Mouse (Mus musculus): ENCODE data around the gene Adam15. TPM values are rescaled to one million over a fixed set of nuclear protein-coding genes. Genes with fewer than 3 reads are reported as not detected.

The Adam15 gene
- total RNA-seq (2023), result 100 to 1,000 TPM; 119 to 125 TPM

GRCm38 (mm10) chr3:89349869-89350501 lies at the start of gene Adam15:
Gene Adam15, minus strand, starts transcription at chr3:89349996.

GRCm38 (mm10) chr3:89394006-89394893 lies 44.5 kb upstream of the Adam15 start, which contains the start of gene Zbtb7b:
Gene Zbtb7b, minus strand, starts transcription at chr3:89394776.

GRCm38 (mm10) chr3:89365153-89365485 lies 15.3 kb upstream of the Adam15 start, which contains the start of gene Dcst1:
Gene Dcst1, minus strand, starts transcription at chr3:89365253.

DNA sequence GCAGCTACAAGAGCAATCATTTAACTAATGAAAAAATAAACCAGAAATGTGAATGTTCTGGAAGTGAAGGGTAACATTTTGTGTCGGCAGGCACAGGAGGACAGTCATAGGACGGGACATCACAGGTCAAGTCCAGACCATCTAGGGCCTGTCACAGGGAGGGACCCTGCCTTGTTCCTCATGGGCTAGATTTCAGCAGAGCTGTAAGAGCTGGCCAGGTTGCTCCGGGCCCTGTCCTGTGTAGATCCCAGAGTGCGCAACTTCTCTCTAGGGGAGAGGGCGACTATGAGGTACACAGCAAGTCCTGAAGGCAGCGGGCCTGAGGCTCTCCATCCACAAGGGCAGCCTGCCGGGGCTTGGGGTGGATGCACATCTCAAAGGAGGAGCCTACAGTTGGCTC lies 11.9 kb upstream of the Adam15 start, which contains the start of gene Dcst2:
Gene Dcst2, plus strand, starts transcription at position 301 of the 400 bp plus-strand sequence.

DNA sequence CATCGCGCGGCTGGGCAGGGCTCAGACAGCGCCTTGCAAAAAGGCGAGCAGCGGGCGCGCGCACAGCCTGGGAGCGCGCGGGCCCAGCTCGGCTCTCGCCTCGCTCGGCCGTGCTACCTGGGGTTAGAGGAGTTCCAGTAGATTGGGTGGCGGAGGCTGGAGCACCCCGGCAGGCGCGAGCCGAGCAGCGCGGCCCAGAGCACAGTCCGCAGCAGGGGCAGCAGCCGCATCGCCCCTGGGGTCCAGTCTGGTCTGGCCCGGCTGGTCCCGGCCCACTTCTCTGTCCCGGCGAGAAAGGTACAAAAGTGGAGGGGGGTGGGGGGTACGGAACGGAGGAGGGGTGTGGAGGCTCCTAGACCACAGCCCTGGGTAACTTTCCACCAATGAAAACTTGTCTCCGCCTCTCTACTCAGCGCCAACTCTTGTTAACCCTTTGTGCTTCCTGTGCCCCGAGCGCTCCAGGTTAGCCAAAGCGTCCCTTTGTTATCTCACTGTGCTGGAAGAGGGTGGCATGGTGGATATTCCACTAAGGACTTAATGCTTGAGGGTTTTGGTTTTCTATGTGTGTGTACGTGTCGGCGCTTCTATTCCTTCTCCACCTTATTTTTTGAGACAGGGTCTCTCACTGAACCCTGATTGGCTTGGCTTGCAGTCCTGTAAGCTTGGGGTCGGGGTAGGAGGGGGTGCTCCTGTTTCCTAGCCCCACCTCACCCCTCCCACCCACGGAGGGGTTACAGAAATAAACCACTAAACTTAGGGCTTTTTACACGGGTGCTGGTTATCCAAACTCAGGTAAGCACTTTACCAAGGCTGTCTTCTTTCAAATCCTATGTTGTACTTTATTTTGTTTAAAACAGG lies 11.8 kb downstream of the Adam15 start, which contains the start of gene Efna4:
Gene Efna4, minus strand, starts transcription at position 308 of the 858 bp plus-strand sequence.

DNA sequence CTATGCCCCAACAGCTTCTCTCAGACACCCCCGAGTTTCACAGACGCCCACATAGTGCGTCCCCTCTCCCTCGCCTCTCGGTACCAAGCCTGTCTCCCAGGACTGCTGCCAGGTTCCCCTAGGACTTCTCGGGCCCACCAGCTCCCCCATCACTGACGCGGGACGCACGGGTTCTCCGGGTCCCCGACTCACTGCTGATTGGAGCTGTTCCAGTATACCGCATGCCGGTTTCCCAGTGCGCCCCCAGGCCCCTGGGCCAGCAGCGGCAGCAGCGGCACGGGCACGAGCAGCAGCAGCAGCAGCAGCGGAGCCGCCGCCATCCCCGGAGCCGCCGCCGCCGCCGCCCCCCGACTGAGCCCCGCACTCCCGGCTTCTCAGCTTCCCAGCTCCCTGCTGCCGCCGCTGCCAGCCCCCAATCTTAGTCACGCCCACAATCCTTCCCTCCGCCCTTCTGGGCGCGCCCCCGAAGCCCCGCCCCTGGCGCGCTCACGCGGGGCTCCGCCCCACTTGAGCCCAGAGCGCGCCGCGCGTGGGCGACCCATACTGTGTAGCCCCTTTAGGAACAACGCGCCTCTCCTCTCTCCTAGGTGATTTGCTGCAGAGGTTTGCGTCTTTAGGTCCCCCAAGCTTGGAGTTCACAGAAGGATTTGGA lies 27.2 kb downstream of the Adam15 start, which contains the start of gene Efna3:
Gene Efna3, minus strand, starts transcription at position 452 of the 652 bp plus-strand sequence.

Other genes with a start within 250 kb of the Adam15 start
- not detected for gene Gm43738, start 248.9 kb downstream of the Adam15 start, total RNA-seq (2023)
- 10 to 100 TPM; 26.5 to 33.5 TPM for gene Fdps, start 248.0 kb downstream of the Adam15 start, total RNA-seq (2023)
- 10 to 100 TPM; 14.9 to 33.6 TPM for gene Pklr, start 213.9 kb downstream of the Adam15 start, total RNA-seq (2023)
- not detected for gene Hcn3, start 189.8 kb downstream of the Adam15 start, total RNA-seq (2023)
- gene Clk2, start 185.2 kb downstream of the Adam15 start, total RNA-seq (2023), result 10 to 100 TPM; 52.8 to 53.7 TPM
- 10 to 100 TPM; 45.9 to 51.1 TPM for gene Scamp3, start 172.5 kb downstream of the Adam15 start, total RNA-seq (2023)
- 1 to 10 TPM; 4.8 to 7.0 TPM for gene Fam189b, start 166.9 kb downstream of the Adam15 start, total RNA-seq (2023)
- 10 to 100 TPM; 59.9 to 64.3 TPM for gene Gba, start 147.1 kb downstream of the Adam15 start, total RNA-seq (2023)
- 1 to 10 TPM in 1 of 2 experiments, under 1 TPM in 1; 0.68 to 1.4 TPM for gene Thbs3, start 134.8 kb downstream of the Adam15 start, total RNA-seq (2023)
- gene Mtx1, start 122.9 kb downstream of the Adam15 start, total RNA-seq (2023), result 10 to 100 TPM; 44.5 to 57.2 TPM
- gene Muc1, start 120.9 kb downstream of the Adam15 start, total RNA-seq (2023), result not detected
- gene Krtcap2, start 104.0 kb downstream of the Adam15 start, total RNA-seq (2023), result 10 to 100 TPM; 68.3 to 70.2 TPM
- under 1 TPM; 0.44 to 0.61 TPM for gene Trim46, start 103.7 kb downstream of the Adam15 start, total RNA-seq (2023)
- 10 to 100 TPM; 42.5 to 56.9 TPM for gene Dpm3, start 90.6 kb downstream of the Adam15 start, total RNA-seq (2023)
- 10 to 100 TPM; 24.1 to 29.6 TPM for gene Slc50a1, start 79.4 kb downstream of the Adam15 start, total RNA-seq (2023)
- not detected for gene Efna1, start 68.9 kb downstream of the Adam15 start, total RNA-seq (2023)
- not detected for gene Efna3, start 27.0 kb downstream of the Adam15 start, total RNA-seq (2023)
- not detected for gene Efna4, start 12.0 kb downstream of the Adam15 start, total RNA-seq (2023)
- under 1 TPM in 1 of 2 experiments, not detected in 1; 0.15 TPM for gene Dcst2, start 12.0 kb upstream of the Adam15 start, total RNA-seq (2023)
- not detected for gene Dcst1, start 15.3 kb upstream of the Adam15 start, total RNA-seq (2023)
- 100 to 1,000 TPM; 136 to 149 TPM for gene Zbtb7b, start 44.8 kb upstream of the Adam15 start, total RNA-seq (2023)
- gene Lenep, start 52.8 kb upstream of the Adam15 start, total RNA-seq (2023), result not detected
- 10 to 100 TPM; 13.8 to 17.9 TPM for gene Flad1, start 61.9 kb upstream of the Adam15 start, total RNA-seq (2023)
- 10 to 100 TPM; 45.4 to 57.0 TPM for gene Cks1b, start 68.4 kb upstream of the Adam15 start, total RNA-seq (2023)
- 100 to 1,000 TPM; 114 to 119 TPM for gene Shc1, start 68.4 kb upstream of the Adam15 start, total RNA-seq (2023)
- gene Pygo2, start 80.2 kb upstream of the Adam15 start, total RNA-seq (2023), result 10 to 100 TPM; 36.1 to 46.3 TPM
- gene Pbxip1, start 86.7 kb upstream of the Adam15 start, total RNA-seq (2023), result 100 to 1,000 TPM; 136 to 147 TPM
- 1 to 10 TPM; 9.1 to 9.9 TPM for gene Pmvk, start 104.5 kb upstream of the Adam15 start, total RNA-seq (2023)
- under 1 TPM; 0.13 to 0.26 TPM for gene Kcnn3, start 170.2 kb upstream of the Adam15 start, total RNA-seq (2023)

Data from neutrophil, adult 83 days (primary cell).